29 mouse cellular contexts compared by ENCODE assay signal in the genomic region with DNA sequence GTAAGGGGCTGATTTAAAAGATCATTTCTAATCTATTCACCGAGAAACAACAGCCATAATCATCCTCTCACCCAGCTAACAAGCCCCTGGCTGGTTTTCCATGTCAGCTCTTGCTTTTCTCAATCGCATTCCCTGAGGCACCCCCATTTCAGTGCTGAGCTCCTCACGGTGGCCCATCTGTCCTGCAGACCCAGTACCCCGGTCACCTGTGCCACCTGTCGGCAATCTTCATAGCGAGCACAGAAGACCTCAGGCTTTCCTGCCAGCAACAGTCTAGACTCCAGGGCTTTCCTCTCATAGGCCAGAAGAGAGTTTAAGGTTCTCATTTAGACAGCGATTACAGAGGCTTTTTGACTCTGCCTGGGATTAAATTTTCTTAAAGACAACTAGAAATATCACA.
DNase-seq lines count a peak whose midpoint lies in the region; ATAC-seq and TF ChIP-seq lines count a peak whose summit lies in the region.
"Had no signal": no experiment of that assay in that cellular context is flagged by ENCODE, and none has a peak within 500 bp of the region (broad histone marks: within the 10 kb centered on the region; RNA-seq: fewer than 3 reads in every experiment).

No protein-coding gene starts in this region.

- ATAC-seq in cerebellum, adult (ENCODE audit: insufficient number of reproducible peaks, low FRiP score, low TSS enrichment): peak; percentile 56; the same call in 1 of the 2 replicates
- ATAC-seq: forebrain, postnatal 0 days; hindbrain, postnatal 0 days; intestine, embryonic 16.5 days; midbrain, embryonic 13.5 days had no signal

- no peak overlapping the region for H3K4me3 ChIP-seq in brown adipose tissue, adult 24 weeks (ENCODE audit: insufficient read depth, low read depth, low read length)
- H3K4me3 ChIP-seq in lung, adult 2 months (replicated peaks; ENCODE audit: extremely low read depth, low read depth, low read length): no peak overlapping the region
- H3K4me3 ChIP-seq: embryonic facial prominence, embryonic 10.5 days; embryonic facial prominence, embryonic 15.5 days; forebrain, embryonic 12.5 days; hindbrain, embryonic 12.5 days; limb, embryonic 13.5 days; liver, embryonic 13.5 days; midbrain, embryonic 13.5 days had no signal

- H3K27ac ChIP-seq in brown adipose tissue, adult 24 weeks (replicated peaks; ENCODE audit: low read depth, low read length): peak overlapping the region; percentile 36
- H3K27ac ChIP-seq: embryonic facial prominence, embryonic 10.5 days; embryonic facial prominence, embryonic 15.5 days; forebrain, embryonic 12.5 days; hindbrain, embryonic 12.5 days; hindbrain, postnatal 0 days; limb, embryonic 13.5 days; liver, embryonic 13.5 days; macrophage; midbrain, embryonic 13.5 days; stomach, postnatal 0 days had no signal

- peaks cover 3% of the 10 kb centered on the region for H3K4me1 ChIP-seq in brown adipose tissue, adult 24 weeks (ENCODE audit: control insufficient read depth, insufficient read depth, insufficient read length, low read length)
- H3K4me1 ChIP-seq in lung, adult 2 months (ENCODE audit: control insufficient read depth, insufficient read depth, low read length): 0 out of 2 replicates have a peak, but pooled peaks cover 4% of the 10 kb centered on the region
- H3K4me1 ChIP-seq: forebrain, embryonic 12.5 days; midbrain, embryonic 13.5 days had no signal

- DNase-seq in cerebellum, postnatal 4 days (ENCODE audit: low spot score in 2 of 2): no peak
- DNase-seq in cerebellum, adult 8-10 months: peak; percentile 33
- peak; percentile 45 to 67 for DNase-seq in cerebellum, postnatal 25 days
- DNase-seq in lung, adult 2 months: no peak
- DNase-seq in B cell, adult 2 months: no peak
- DNase-seq in heart, adult 8-10 months (ENCODE audit: low spot score): no peak
- DNase-seq: adrenal gland, adult 8-10 months; forebrain, postnatal 0 days; gastrocnemius, postnatal 25 days; heart, postnatal 36 days; kidney, adult 8-10 months; kidney, postnatal 10 days; liver, embryonic 13.5 days; lung, adult 18-20 months; spleen, adult 18-20 months; thymus, adult 18-20 months; thymus, postnatal 36 days had no signal

- WGBS in lung, adult 2 months: 87% methylated on average over 7 of the region's 7 CpGs

- TF ChIP-seq CTCF in lung, adult 2 months (IDR thresholded peaks at IDR 0.05; ENCODE audit: insufficient read depth, low read length): no peak

- TF ChIP-seq POLR2A in lung, adult 2 months (IDR thresholded peaks at IDR 0.05; ENCODE audit: borderline replicate concordance, extremely low read depth, low read depth, low read length): no peak

Comparison
In these comparisons a context has a peak if more than half of its experiments do, and no peak if none do; other contexts are left out.
1. DNase-seq: peak in cerebellum, adult 8-10 months (single experiment) and cerebellum, postnatal 25 days (2 of 2); none in cerebellum, postnatal 4 days (0 of 2), lung, adult 2 months (single experiment), B cell, adult 2 months (0 of 2) and heart, adult 8-10 months (single experiment).